Mouse (Mus musculus) liver, embryonic 13.5 days (tissue): ENCODE results near the gene Arpin. TPM values are rescaled to one million over a fixed set of nuclear protein-coding genes. Genes with fewer than 3 reads are reported as not detected.

Experiments used
- ATAC-seq: fragments of 200-750 bp; cut with Nextera tagmentation; 2 replicates; pipeline ENCODE4 v1.8.0; 2017; ENCODE audit warnings: low read depth, mild to moderate bottlenecking, moderate number of reproducible peaks, moderate library complexity
- DNase-seq: peaks from one replicate; pipeline ENCODE4 v3.0.0; 2022
- H3K27ac ChIP-seq: fragments of 300-500 bp; sonication (generic); 2 replicates; pipeline ENCODE4 v1.5.1; 2015; ENCODE audit warnings: moderate library complexity, mild to moderate bottlenecking, inconsistent platforms
- H3K27me3 ChIP-seq: fragments of 300-500 bp; sonication (generic); 2 replicates; pipeline ENCODE4 v1.6.1; 2015; ENCODE audit warnings: mild to moderate bottlenecking, inconsistent platforms
- H3K36me3 ChIP-seq: fragments of 300-500 bp; sonication (generic); 2 replicates; pipeline ENCODE4 v1.6.1; 2015; ENCODE audit warnings: mild to moderate bottlenecking, inconsistent platforms
- H3K4me1 ChIP-seq: fragments of 300-500 bp; sonication (generic); replicated peaks from 2 replicates; pipeline ENCODE4 v1.6.1; 2015; ENCODE audit warnings: inconsistent platforms
- H3K4me2 ChIP-seq: fragments of 300-500 bp; sonication (generic); 2 replicates; pipeline ENCODE4 v1.6.1; 2015; ENCODE audit warnings: inconsistent platforms, mild to moderate bottlenecking, moderate library complexity
- H3K4me3 ChIP-seq: fragments of 300-500 bp; sonication (generic); replicated peaks from 2 replicates; pipeline ENCODE4 v1.5.1; 2015; ENCODE audit warnings: mild to moderate bottlenecking, inconsistent platforms
- H3K9ac ChIP-seq: fragments of 300-500 bp; sonication (generic); 2 replicates; pipeline ENCODE4 v1.6.1; 2015; ENCODE audit warnings: mild to moderate bottlenecking, inconsistent platforms
- H3K9me3 ChIP-seq: fragments of 300-500 bp; sonication (generic); replicated peaks from 2 replicates; pipeline ENCODE4 v1.6.1; 2016; ENCODE audit warnings: inconsistent platforms
- WGBS: fragments of 180-500 bp; shearing (Covaris S2); methylation state at CpG from one replicate; pipeline ENCODE4 v1.1.7; 2015; ENCODE audit not compliant: insufficient replicate concordance; 5-methylcytosine and 5-hydroxymethylcytosine counted together
- polyA plus RNA-seq: library from polyadenylated mRNA; unstranded; fragments of >200 nt; fragmentation: Nextera tagmentation; extraction: Ambion mirVana; gene quantifications from 2 replicates; pipeline ENCODE4 v1.2.1, GENCODE M21; 2015

Gene Arpin
- polyA plus RNA-seq, 1 experiment from 2014 or later = 4.1 TPM

GRCm38 (mm10) chr7:79934461-79934860, 698 bp downstream of the Arpin start:
- peaks cover 2% of the 10 kb centered on the region; the same call in 1 of the 2 replicates for H3K4me1 ChIP-seq
- no peak overlapping the region for H3K27ac ChIP-seq
- peak overlapping the region; percentile 52 for H3K9ac ChIP-seq
- peaks cover 42% of the 10 kb centered on the region for H3K27me3 ChIP-seq
- no peaks in the 10 kb centered on the region for H3K9me3 ChIP-seq
- WGBS = 54% methylated on average over 5 of the region's 5 CpGs
- H3K36me3 ChIP-seq = no peaks in the 10 kb centered on the region
- ATAC-seq (no peak), DNase-seq (no peak)
- peak overlapping the region; percentile 52 for H3K4me3 ChIP-seq
- H3K4me2 ChIP-seq = peak overlapping the region; percentile 56

GRCm38 (mm10) chr7:79928516-79929052, 6.6 kb downstream of the Arpin start:
- no peaks in the 10 kb centered on the region for H3K36me3 ChIP-seq
- H3K9me3 ChIP-seq = no peaks in the 10 kb centered on the region
- ATAC-seq (no peak), DNase-seq (no peak)
- H3K4me2 ChIP-seq = no peak overlapping the region
- 65% methylated on average over 2 of the region's 2 CpGs for WGBS
- no peaks in the 10 kb centered on the region for H3K4me1 ChIP-seq
- peaks cover 1% of the 10 kb centered on the region for H3K27me3 ChIP-seq
- no peak overlapping the region for H3K27ac ChIP-seq
- no peak overlapping the region for H3K9ac ChIP-seq
- H3K4me3 ChIP-seq = no peak overlapping the region

- H3K36me3 ChIP-seq = peaks cover 4% of the 10 kb centered on the region; the same call in 1 of the 2 replicates
- H3K4me2 ChIP-seq = peak within 1 kb of the TSS; percentile 68
- H3K4me1 ChIP-seq = peaks cover 18% of the 10 kb centered on the region
- ATAC-seq (peak; percentile 95), DNase-seq (peak; percentile 80)
- H3K27ac ChIP-seq = no peak within 1 kb of the TSS; the same call in 1 of the 2 replicates
- under 1% methylated on average over 34 of the region's 34 CpGs for WGBS
- H3K4me3 ChIP-seq = peak within 1 kb of the TSS; percentile 81
- H3K27me3 ChIP-seq = no peaks in the 10 kb centered on the region
- no peaks in the 10 kb centered on the region for H3K9me3 ChIP-seq
- H3K9ac ChIP-seq = peak within 1 kb of the TSS; percentile 83
Observed at GRCm38 (mm10) chr7:79920344-79920983, 14.7 kb downstream of the Arpin start, which contains the start of gene Ap3s2. Gene Ap3s2 (minus strand): TSS chr7:79920649.

GRCm38 (mm10) chr7:79914556-79914955, 20.6 kb downstream of the Arpin start:
- Histone ChIP-seq H3K36me3 (peaks cover 37% of the 10 kb centered on the region), H3K4me2 (no peak overlapping the region), H3K27me3 (no peaks in the 10 kb centered on the region), H3K4me3 (no peak overlapping the region), H3K9me3 (no peaks in the 10 kb centered on the region), H3K9ac (no peak overlapping the region), H3K27ac (no peak overlapping the region), H3K4me1 (peaks cover 3% of the 10 kb centered on the region)
- 82% methylated on average over 3 of the region's 3 CpGs for WGBS
- DNase-seq = no peak
- ATAC-seq = no peak

- peaks cover 37% of the 10 kb centered on the region for H3K36me3 ChIP-seq
- ATAC-seq (no peak), DNase-seq (no peak)
- 62% methylated on average over 2 of the region's 2 CpGs for WGBS
- H3K27me3 ChIP-seq = no peaks in the 10 kb centered on the region
- peaks cover 19% of the 10 kb centered on the region for H3K4me1 ChIP-seq
- no peak overlapping the region for H3K27ac ChIP-seq
- no peak overlapping the region for H3K9ac ChIP-seq
- H3K4me3 ChIP-seq = no peak overlapping the region
- no peak overlapping the region for H3K4me2 ChIP-seq
- no peaks in the 10 kb centered on the region for H3K9me3 ChIP-seq
Observed at GRCm38 (mm10) chr7:79907356-79907755, 27.8 kb downstream of the Arpin start.

GRCm38 (mm10) chr7:79906914-79907313, 28.2 kb downstream of the Arpin start:
- H3K36me3 ChIP-seq = peaks cover 37% of the 10 kb centered on the region
- H3K9me3 ChIP-seq = no peaks in the 10 kb centered on the region
- H3K4me1 ChIP-seq = peaks cover 20% of the 10 kb centered on the region
- no peak overlapping the region for H3K4me3 ChIP-seq
- H3K4me2 ChIP-seq = no peak overlapping the region
- H3K27ac ChIP-seq = no peak overlapping the region
- no peak overlapping the region for H3K9ac ChIP-seq
- ATAC-seq (no peak), DNase-seq (no peak)
- WGBS = 68% methylated on average over 3 of the region's 3 CpGs
- H3K27me3 ChIP-seq = no peaks in the 10 kb centered on the region

GRCm38 (mm10) chr7:79905193-79905592, 30.0 kb downstream of the Arpin start:
- Histone ChIP-seq H3K4me3 (no peak overlapping the region), H3K27ac (no peak overlapping the region), H3K9me3 (no peaks in the 10 kb centered on the region), H3K36me3 (peaks cover 36% of the 10 kb centered on the region), H3K27me3 (no peaks in the 10 kb centered on the region), H3K4me1 (peaks cover 29% of the 10 kb centered on the region), H3K4me2 (no peak overlapping the region), H3K9ac (no peak overlapping the region)
- 51% methylated on average over 4 of the region's 4 CpGs for WGBS
- DNase-seq (no peak), ATAC-seq (peak; percentile 29; the same call in 1 of the 2 replicates)

- peaks cover 29% of the 10 kb centered on the region for H3K4me1 ChIP-seq
- peaks cover 22% of the 10 kb centered on the region for H3K36me3 ChIP-seq
- no peak overlapping the region for H3K4me3 ChIP-seq
- no peaks in the 10 kb centered on the region for H3K27me3 ChIP-seq
- H3K4me2 ChIP-seq = no peak overlapping the region
- peak; percentile 14 for DNase-seq
- peak; percentile 54 for ATAC-seq
- H3K9me3 ChIP-seq = no peaks in the 10 kb centered on the region
- no peak overlapping the region for H3K9ac ChIP-seq
- H3K27ac ChIP-seq = no peak overlapping the region
- WGBS = 36% methylated on average over 8 of the region's 8 CpGs
Observed at GRCm38 (mm10) chr7:79903160-79903792, 31.9 kb downstream of the Arpin start.

- no peak overlapping the region for H3K4me2 ChIP-seq
- 62% methylated on average over 6 of the region's 6 CpGs for WGBS
- H3K36me3 ChIP-seq = peaks cover 13% of the 10 kb centered on the region
- no peaks in the 10 kb centered on the region for H3K27me3 ChIP-seq
- ATAC-seq (peak; percentile 66), DNase-seq (no peak)
- H3K4me1 ChIP-seq = peaks cover 29% of the 10 kb centered on the region
- H3K4me3 ChIP-seq = no peak overlapping the region
- no peak overlapping the region for H3K9ac ChIP-seq
- H3K27ac ChIP-seq = no peak overlapping the region
- H3K9me3 ChIP-seq = no peaks in the 10 kb centered on the region
Observed at GRCm38 (mm10) chr7:79900753-79901152, 34.4 kb downstream of the Arpin start.

GRCm38 (mm10) chr7:79895225-79895624, 39.9 kb downstream of the Arpin start:
- Histone ChIP-seq H3K9ac (no peak overlapping the region), H3K4me2 (no peak overlapping the region), H3K27ac (no peak overlapping the region), H3K4me3 (no peak overlapping the region), H3K9me3 (no peaks in the 10 kb centered on the region), H3K27me3 (no peaks in the 10 kb centered on the region), H3K36me3 (peaks cover 8% of the 10 kb centered on the region; the same call in 1 of the 2 replicates), H3K4me1 (no peaks in the 10 kb centered on the region)
- DNase-seq (no peak), ATAC-seq (no peak)
- WGBS = 75% methylated on average over 3 of the region's 3 CpGs

GRCm38 (mm10) chr7:79894790-79895189, 40.4 kb downstream of the Arpin start:
- Histone ChIP-seq H3K9me3 (no peaks in the 10 kb centered on the region), H3K4me1 (no peaks in the 10 kb centered on the region), H3K4me2 (no peak overlapping the region), H3K27ac (no peak overlapping the region), H3K27me3 (no peaks in the 10 kb centered on the region), H3K4me3 (no peak overlapping the region), H3K9ac (no peak overlapping the region), H3K36me3 (peaks cover 7% of the 10 kb centered on the region; the same call in 1 of the 2 replicates)
- WGBS = 93% methylated on average over 1 of the region's 1 CpGs
- DNase-seq (no peak), ATAC-seq (no peak)
